Mouse (Mus musculus) layer of hippocampus, postnatal 10 days (tissue): Measurements from ENCODE around the gene Spag5. TPM values are rescaled to one million over a fixed set of nuclear protein-coding genes. Genes with fewer than 3 reads are reported as not detected.

Experiments used
- DNase-seq, 2 experiments: peaks; one replicate each; pipeline ENCODE4 v3.0.0; 2021; ENCODE audit warnings: low spot score in 2 of 2
- total RNA-seq, 2 experiments: library from RNA; stranded (reverse); gene quantifications; 2 replicates each; pipeline ENCODE4 v1.2.3; 2021

The Spag5 gene
- total RNA-seq, 2 experiments from 2014 or later: 6.5 to 7.1 TPM

DNA sequence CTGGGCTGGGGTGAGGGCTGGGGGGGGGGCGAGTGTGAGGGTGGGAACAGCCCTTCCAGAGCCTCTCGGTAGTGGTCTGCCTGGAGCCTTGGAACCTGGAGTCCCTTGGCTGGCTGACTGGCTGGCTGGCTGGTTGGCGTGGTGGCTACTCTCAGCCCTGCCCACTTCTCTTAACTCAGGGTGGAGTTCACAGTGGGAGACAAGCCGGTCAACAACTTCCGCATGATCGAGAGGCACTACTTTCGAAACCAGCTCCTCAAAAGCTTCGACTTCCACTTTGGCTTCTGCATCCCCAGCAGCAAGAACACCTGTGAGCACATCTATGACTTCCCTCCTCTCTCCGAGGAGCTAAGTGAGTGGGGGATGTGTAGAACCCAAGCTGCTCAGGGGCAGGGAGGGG, 46.6 kb downstream of the Spag5 start:
- no peak for DNase-seq

DNA sequence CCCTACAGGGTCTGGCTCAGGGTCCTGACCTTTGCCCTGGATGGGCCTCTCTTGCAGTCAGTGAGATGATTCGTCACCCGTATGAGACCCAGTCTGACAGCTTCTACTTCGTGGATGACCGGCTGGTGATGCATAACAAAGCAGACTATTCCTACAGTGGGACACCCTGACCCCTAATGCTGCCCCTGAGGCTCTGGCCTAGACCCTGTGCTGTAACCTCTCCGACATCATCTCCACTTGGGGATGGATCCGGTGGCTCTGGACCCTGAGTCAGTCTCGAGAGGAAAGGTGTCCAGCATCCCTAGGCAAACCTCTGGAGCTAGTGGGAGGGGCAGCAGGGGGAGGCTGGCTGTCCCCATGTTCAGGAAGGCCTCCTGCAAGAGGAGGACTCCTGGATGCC, 47.1 kb downstream of the Spag5 start:
- no peak for DNase-seq

DNA sequence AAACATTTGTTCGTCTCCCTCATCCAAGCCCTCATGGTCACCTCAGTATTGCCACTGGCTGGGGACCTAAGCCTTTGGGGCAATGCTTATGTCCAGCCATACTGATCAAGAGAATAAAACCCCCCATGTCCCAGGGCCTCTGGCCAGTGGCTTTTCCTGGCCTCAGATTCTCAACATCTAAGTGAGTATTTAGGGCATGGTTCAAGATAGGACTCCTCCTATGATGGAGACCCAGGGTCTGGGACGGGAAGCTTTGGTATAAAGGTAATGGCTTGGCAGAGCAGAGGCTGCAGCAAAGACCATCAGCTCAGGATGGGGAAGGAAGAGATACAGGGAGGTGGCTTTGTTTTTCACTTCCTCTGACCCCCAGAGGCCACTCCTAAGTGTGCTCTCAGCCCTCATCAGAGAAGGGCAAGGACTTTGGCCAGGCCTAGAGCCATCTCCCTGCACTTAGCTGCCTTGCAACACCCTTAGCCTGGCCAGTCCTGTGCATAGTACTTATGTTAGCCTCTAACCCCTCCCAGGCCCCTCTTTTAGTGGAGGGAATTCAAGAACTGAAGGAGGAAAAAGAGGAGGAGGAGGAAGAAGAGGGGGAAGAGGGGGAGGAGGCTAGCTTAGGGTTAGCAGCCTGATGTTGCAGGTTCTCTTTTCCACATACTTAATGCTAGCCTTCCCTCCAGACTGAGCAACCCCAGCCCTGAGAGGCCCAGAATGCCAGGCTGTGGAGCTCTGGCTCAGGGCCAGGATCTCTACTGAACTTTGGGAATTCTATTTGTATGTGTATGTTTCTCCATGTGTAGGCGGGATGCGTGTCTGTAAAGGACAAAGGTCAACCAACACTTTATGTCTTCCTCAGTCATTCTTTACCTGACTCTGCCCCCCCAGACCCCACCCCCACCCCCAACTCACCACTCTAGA, 48.4 kb downstream of the Spag5 start:
- no peak for DNase-seq

DNA sequence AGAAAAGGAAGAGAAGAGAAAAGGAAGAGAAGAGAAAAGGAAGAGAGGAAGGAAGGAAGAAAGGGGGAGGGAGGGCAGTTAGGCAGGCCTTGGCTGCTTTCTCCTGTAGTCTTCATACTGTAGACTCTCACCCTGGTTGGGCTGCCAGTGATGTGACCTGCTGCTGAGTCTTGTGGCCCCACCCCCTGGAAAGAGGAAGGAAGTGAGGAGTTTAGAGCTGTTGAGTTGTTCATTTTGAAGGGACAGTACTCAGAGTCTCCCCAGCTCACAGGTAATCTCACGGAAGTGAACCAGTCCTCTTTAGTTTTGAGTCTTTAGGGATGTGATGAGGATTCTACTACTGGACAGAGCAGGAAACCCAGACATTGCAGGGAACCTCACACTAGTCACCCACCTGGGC, 51.8 kb downstream of the Spag5 start:
- DNase-seq: no peak

DNA sequence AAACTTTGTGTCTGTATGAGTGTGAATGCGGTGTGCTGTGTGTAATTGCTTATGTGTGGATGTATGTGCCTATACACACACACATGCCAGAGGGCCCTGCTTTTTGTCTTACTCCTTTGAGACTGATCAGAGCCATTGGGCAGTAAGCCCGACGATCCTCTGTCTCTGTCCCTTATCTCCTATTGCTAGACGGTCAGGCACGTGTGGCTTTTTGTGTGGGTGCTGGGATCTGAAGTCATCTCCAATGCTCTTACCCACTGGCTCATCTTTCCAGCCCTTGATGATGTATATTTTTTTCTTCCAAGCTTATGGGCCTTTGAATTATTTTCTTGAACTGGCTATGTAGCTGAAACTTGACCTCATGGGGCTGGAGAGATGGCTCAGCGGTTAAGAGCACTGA, 53.6 kb downstream of the Spag5 start:
- no peak for DNase-seq

DNA sequence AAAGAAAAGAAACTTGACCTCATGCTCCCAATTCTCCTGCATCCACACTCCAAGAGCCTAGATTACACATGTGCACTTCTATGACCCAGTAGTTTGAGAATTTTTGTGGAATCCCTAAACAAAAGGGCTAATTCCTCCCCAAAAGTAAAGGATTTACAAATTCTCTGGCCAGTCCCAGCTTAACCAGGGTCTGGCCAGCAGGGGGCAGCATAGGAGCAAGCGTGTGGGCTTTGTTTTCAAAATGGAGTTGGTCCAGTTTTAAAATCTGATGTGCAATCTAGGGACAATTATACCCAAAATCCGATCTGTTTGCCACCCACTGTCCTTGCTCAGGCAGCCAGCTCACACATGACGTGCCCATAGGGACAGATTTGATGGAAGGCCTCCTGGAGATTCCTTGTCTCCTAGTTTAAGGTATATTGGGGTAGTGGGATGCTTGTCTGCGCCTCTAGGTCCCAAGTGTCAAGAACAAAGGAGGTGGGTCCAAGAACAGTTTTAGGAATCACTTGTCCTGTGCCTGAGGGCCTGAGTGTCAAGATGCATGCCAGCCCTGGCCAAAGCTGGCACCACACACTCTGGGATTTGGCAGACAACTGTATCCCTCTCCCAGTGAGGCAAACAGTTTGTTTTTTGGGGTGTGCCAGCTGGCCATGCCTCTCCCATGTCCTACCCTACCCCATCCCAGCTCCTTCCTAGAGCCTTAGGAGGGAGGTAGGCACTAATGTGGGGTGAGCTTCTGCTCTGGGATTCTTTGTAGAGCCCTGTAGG, 54.3 kb downstream of the Spag5 start:
- peak; percentile 83 to 84 for DNase-seq

DNA sequence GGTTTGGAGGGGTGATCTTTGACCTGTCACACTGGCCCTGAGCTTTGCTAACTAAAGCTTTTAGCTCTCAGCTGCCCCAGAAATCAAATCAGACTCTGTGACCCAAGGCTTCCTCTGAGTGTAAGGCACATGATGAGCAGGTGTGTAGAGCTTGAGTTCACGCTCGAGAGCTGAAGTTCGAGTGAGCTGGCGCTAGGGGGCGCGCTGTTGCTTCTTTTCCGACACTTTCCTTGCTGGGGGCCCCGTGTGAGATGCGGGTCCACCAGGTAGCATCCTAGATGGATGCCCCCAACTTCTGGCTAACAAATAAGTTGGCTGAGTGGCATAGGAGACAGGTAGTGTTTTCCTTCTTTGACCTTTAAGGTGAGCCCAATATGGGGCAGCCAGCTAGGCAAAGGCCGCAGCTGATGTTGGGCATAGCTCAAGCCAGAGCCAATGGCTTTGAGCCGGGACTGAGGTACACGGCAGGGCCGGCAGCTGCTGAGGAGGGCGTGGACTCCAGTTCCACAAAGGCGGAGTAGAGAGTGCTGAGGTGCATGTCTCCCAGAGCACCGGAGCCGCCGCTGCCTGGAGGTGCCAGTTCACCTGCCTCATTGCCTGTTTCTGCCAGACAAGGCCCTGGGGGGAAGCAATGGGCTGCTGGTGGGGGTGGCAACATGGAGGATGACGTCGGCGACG, 57.1 kb downstream of the Spag5 start:
- DNase-seq: peak; percentile 46 to 61

DNA sequence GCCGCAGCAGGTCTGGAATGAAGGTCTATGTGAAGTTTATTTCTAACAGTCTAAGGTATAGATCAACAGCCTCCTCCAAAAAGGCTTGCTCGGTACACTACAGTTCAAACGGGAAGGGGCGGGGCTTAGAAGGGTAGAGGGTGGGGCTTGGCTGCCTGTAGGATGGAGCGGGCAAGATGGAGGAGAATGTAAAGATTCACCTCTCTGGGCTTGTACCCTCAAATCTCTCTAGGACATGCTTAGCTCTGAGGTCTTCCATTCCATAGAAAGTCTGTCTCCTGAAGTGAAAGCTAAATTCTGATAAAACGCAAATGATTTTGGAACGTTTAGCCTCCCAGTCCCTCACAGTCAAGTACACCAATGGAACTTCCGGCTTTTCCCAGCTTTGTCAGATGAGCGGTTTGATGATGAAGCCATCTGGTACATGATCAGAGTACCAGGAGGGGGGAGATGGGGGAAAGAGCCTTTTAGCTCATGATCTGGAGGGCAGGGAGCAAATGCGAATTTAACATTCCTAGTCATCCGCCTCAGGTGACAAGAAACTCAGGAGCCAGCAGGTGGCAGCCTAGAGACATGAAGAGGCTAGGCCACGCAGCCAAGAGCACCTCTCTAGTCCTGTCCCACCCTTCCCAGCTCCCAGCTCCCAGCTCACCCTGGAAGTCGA, 58.9 kb downstream of the Spag5 start:
- DNase-seq: peak; percentile 77 to 84

DNA sequence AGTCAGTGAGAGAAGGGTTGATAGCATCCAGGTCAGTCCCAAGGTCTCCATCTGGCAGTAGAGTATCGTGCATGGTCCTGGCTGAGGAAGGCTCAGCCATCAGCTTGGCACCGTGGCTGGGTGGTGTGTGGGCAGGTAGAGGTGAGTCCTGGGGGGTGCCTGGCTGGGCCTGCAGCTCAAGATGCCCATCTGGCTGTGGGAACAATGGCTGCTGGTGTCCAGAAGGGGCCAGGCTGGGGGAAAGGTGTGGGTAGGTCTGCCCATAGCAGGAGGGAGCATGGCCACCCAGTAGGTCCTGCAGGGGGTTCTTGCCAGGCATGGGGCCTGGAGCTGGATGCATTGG, 59.4 kb downstream of the Spag5 start:
- DNase-seq: no peak

DNA sequence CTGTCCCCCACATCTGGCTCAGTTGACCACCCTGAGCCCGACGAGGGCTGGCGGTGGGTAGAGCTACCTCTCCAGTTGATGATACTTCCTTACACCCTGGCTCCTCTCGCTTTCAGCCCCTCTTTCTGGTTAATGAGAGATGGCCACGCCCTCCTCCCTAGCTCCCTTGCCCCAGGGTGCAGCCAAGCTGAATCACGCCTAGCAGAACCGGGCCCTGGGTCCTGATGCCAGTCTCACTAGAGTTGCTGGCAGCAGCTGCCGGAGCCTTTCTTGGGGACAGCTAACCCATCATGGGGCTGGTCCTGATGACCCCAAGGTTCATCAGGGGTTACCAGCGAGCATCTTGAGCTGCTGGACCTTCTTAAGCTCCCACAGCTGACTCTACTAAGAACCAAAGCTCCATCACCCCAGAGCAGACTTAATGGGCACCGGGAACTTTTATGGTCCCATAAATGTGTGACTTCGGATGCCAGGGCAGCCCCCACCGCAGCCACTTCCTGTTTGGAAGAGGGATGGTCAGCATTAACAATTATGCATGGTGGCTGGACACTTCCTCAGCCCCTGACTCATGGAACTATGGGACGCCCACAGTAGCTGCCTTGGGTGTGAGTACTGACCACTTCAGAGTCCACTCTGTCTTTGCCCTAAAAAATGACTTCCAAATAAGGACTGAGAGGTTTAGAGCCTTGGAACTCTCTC, 62.1 kb downstream of the Spag5 start:
- no peak for DNase-seq

DNA sequence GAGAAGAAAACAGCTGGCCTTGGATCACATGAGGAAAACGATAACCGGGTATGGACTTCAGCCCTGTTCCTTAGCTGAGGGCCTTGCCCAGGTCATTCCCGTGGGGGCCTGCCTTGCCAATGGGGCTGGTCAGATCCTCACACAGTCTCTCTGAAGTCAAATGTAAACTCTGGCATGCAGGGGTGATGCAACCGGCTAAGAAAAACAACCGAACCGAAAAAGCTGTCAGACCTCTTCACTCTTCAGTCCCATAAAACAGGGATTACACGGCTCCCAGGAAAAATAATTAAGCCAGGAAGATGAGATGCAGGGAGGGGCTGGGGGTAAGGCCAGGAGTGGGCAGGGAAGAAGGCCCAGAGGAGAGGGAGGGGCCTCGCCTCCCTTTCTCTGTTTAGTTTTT, 62.8 kb downstream of the Spag5 start:
- DNase-seq: no peak

DNA sequence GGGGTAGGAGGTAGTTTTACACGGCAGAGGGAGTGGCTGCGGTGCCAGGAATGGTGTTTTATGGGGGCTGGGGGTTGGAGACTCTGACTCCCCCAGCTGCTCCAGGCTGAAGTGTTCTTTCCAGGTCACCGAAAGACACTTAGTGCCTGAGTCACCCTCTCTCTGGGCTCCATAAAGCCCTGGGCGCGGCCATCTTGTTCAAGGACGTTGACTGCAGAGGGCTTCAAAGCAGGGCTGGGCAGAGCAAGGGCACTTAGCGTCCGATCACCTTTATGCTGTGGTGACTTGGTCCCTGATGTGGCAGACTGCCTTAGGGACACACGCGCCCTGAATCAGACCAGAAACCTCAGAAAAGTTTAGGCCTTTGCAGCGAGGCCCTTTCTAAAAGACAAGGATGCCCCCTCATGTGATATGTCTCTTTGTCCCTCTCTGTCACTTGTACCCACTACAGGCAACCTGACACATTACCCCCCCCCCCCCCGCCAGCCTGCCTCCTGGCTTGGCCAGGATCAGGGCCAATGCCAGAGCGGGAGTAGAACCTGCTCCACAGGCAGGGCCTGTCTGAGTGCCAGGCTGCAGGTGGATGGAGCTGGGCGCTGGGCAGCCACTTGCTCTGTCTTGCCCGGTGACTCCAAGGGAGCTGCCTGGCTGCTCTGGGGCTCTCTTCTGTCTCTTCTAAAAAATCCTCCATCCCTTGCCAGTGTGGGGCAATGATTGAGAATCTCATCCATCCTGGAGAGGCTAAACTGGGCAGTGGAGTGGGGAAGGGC, 66.3 kb downstream of the Spag5 start:
- DNase-seq: no peak

DNA sequence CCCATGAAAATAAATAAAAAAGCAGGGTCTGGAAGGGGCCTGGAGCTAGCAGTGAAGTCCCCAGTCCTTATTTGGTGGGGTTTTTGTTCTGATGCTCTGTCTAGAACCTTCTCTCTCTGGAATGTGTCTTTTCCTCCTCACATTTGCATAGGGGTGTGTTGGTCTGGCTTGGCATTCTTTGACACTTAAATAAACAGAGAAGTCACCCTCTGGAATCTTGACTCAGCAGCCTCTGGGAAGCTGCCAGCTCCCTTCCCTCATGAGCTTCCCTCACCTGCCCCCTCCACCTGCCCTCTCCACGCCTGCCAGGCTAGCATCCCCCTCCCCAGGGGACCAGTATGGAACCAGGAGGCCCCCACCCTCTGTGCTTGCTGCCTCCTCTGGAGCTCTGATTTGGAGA, 69.1 kb downstream of the Spag5 start:
- no peak for DNase-seq

DNA sequence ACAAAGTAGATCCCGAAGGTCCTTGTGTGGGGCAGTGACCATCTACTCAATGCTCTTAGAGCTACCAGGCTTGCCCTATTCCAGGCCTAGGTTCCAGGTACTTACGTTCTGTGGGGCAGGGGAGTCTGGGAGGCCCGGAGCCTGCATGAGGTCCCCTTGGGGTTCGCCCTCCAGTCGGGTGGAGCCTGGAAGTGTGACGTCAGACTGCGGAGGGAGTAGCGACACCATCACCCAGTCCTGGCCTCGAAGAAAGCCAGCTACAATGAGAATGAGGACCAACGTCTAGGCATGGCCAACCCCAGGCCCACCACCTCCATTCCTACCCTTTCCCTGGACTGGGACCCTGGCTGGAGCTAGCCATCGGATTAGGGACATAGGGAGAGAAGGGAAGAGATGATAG, 70.4 kb downstream of the Spag5 start:
- DNase-seq: no peak

Other genes with a start within 250 kb of the Spag5 start
- gene Eral1, start 221.1 kb upstream of the Spag5 start, total RNA-seq: 10 to 100 TPM; 19.0 to 20.1 TPM
- 10 to 100 TPM; 24.3 to 27.0 TPM for gene Fam222b, start 206.9 kb upstream of the Spag5 start, total RNA-seq
- gene Traf4, start 135.9 kb upstream of the Spag5 start, total RNA-seq: 10 to 100 TPM; 47.8 to 48.9 TPM
- gene Nek8, start 124.9 kb upstream of the Spag5 start, total RNA-seq: 1 to 10 TPM; 6.2 to 6.4 TPM
- 10 to 100 TPM; 37.0 to 38.8 TPM for gene Tlcd1, start 124.8 kb upstream of the Spag5 start, total RNA-seq
- 100 to 1,000 TPM; 878 to 942 TPM for gene Rpl23a, start 117.9 kb upstream of the Spag5 start, total RNA-seq
- gene Rab34, start 113.1 kb upstream of the Spag5 start, total RNA-seq: 10 to 100 TPM; 40.9 to 42.2 TPM
- gene Proca1, start 108.1 kb upstream of the Spag5 start, total RNA-seq: 1 to 10 TPM; 4.5 to 5.8 TPM
- 10 to 100 TPM; 57.0 to 67.2 TPM for gene Sdf2, start 55.8 kb upstream of the Spag5 start, total RNA-seq
- gene Supt6, start 55.5 kb upstream of the Spag5 start, total RNA-seq: 10 to 100 TPM; 91.6 to 94.6 TPM
- gene 2610507B11Rik, start 39.8 kb upstream of the Spag5 start, total RNA-seq: 100 to 1,000 TPM; 174 to 188 TPM
- gene BC030499, start 10.7 kb upstream of the Spag5 start, total RNA-seq: 1 to 10 TPM in 1 of 2 experiments, under 1 TPM in 1; 0.47 to 1.8 TPM
- 100 to 1,000 TPM; 396 to 461 TPM for gene Aldoc, start 21.4 kb downstream of the Spag5 start, total RNA-seq
- gene Pigs, start 26.9 kb downstream of the Spag5 start, total RNA-seq: 10 to 100 TPM; 75.0 to 75.9 TPM
- 10 to 100 TPM; 37.6 to 39.0 TPM for gene Unc119, start 42.0 kb downstream of the Spag5 start, total RNA-seq
- not detected for gene Foxn1, start 85.0 kb downstream of the Spag5 start, total RNA-seq
- gene Slc13a2, start 120.7 kb downstream of the Spag5 start, total RNA-seq: not detected
- 10 to 100 TPM; 10.7 to 13.0 TPM for gene Slc46a1, start 164.2 kb downstream of the Spag5 start, total RNA-seq
- gene Sarm1, start 196.2 kb downstream of the Spag5 start, total RNA-seq: 10 to 100 TPM; 55.9 to 59.0 TPM
- 10 to 100 TPM; 65.7 to 66.3 TPM for gene Vtn, start 197.6 kb downstream of the Spag5 start, total RNA-seq
- gene Sebox, start 201.9 kb downstream of the Spag5 start, total RNA-seq: 1 to 10 TPM; 2.4 to 3.1 TPM
- gene Tmem199, start 210.6 kb downstream of the Spag5 start, total RNA-seq: 10 to 100 TPM; 34.2 to 40.6 TPM
- gene Poldip2, start 210.7 kb downstream of the Spag5 start, total RNA-seq: 100 to 1,000 TPM; 116 to 126 TPM
- gene Tnfaip1, start 234.8 kb downstream of the Spag5 start, total RNA-seq: 10 to 100 TPM; 46.3 to 47.5 TPM
- gene Ift20, start 234.8 kb downstream of the Spag5 start, total RNA-seq: 10 to 100 TPM; 74.0 to 76.6 TPM
- gene Tmem97, start 249.2 kb downstream of the Spag5 start, total RNA-seq: 10 to 100 TPM; 21.7 to 22.8 TPM